Mouse (Mus musculus): ENCODE data around the gene Anapc11.
A peak's percentile ranks its signal among the peaks of the same experiment; 100 is the strongest.
"Not testable (repeated sequence)": the region's sequence is repeated elsewhere in the genome, so short reads cannot be mapped to it uniquely, and the experiment has no call there.

Anapc11 gene

GRCm38 (mm10) chr11:120575046-120575445 is 23.2 kb upstream of the Anapc11 start:
- DNase-seq (ENCODE audit: low spot score in 2 of 2), result no peak

GRCm38 (mm10) chr11:120575940-120576339 is 22.3 kb upstream of the Anapc11 start:
- no peak for DNase-seq (ENCODE audit: low spot score in 2 of 2)

DNA sequence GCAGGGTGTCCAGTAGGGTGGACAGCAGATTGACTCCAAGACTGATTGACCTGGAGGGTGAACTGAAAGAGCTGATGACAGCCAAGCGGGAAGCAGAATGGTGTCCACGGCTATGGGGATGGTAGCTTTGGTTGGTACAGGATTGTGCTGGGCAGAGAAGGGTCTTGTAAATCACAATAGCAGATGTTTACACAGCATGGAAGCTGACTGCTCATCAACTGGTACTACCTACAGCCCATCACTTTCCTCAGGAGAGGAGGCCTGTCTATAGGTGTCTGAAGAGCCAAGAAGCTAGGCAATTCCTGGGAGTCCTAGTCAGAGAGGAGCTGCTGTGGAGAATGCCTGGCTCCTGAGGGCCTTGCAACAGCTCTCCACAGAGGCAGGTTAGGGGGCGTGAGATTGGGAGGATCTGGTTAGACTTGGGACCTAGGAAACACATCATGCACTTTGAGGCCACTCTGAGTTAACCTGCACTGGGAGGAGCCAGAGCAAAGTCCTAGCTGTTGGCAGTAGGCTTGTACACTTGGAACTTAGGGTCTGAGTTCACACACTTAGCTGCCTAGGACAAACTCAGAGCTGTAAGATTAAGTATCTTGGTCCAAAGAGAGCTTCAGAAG is 21.7 kb upstream of the Anapc11 start:
- DNase-seq (ENCODE audit: low spot score in 2 of 2), result no peak

GRCm38 (mm10) chr11:120577211-120578023 is 20.8 kb upstream of the Anapc11 start:
- peak in 1 of 2 experiments; percentile 32 for DNase-seq (ENCODE audit: low spot score in 2 of 2)

DNA sequence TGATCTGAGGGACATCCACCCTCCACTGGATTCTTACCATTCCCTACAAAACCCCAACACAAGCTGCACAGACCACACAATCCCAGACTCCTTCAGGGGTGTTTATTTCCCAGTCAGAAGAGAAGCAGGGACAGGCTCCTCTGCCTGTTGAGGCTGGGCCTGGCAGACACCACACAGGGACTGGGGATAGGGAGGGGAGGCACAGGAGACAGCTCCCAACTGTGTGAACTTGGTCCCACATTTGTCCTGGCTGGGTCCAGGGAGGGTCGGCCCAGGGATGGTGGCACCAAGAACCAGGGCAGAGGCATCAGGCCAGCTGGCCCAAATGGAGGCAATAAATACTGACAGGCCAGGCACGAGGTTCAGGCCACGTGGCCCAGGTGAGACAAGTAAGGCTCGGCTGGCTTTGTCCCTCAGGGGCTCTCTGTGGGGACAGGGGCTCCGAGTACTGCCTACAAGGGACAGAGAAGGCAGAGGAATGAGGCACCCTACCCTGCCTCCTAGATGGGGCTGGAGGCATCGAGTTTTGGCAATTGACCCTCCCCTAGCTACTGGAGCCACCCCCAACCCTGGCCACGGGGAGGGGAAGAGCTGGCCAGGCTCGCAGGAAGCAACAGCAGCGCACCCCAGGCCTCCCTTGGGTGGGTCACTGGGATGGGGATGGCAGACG is 20.1 kb upstream of the Anapc11 start:
- no peak for DNase-seq (ENCODE audit: low spot score in 2 of 2)

DNA sequence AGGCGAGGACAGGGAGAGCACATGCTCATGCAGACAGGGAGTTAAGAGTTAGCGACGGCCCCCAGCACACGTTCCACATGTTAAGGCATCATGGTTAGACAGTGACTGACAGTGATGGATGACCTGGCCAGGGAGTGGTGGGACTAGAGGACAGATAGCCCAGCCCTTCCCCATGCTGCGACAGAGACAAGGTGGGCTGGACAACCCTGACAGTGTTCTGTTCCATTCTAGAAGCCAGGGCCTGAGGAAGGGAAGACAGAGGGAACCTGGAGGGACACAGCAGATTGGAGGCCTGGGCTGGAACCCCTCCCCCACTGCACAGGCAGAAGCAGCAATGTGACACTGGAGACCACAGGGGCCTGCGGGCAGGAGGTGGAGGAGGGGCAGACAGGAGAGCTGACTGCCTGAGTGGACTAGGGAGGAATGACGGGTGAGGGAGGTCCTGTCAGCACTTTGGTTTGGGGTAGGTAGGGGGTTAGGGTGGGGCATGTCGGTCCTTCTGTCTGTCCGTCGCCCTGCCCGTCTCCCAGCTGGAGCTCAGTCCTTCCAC is 19.5 kb upstream of the Anapc11 start:
- peak in 1 of 2 experiments; percentile 10 for DNase-seq (ENCODE audit: low spot score in 2 of 2)

DNA sequence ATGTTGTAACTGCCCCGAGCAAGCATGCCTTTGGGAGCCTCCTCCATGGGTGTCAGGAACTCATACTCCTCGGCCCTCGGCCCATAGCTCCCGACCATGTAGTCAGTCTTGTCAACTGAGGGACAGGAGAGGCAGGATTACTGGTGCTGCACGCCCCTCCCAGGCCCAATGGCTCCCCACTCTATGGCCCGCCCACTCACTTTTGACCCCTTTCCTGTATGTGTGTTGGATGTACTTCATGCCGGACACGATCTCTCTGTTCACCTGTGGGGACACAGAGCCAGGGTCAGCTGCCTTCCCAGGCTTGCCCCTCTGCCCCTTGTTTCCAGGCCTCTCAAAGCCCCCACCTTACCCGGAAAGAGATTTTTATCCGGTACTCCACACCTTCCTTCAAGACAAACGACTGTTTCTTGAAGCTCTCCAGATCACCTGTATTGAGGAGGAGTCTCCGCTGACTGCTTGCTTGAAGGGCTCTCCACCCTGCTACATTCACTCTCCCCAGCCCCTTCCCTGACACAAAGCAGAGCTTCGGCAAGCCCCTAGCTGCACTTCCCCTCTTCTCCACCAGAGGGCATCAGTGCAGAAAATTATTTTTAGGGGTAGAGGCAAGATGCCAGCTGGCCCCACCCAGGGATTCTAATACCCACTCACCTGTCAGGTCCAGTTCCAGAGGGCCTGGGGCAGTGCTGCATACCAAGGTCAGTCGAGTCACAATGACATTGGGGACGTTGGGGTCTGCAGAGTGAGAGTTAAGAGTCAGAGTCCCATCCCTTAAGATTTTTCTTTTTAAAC is 18.7 kb upstream of the Anapc11 start:
- DNase-seq (ENCODE audit: low spot score in 2 of 2), result peak; percentile 68 to 80

DNA sequence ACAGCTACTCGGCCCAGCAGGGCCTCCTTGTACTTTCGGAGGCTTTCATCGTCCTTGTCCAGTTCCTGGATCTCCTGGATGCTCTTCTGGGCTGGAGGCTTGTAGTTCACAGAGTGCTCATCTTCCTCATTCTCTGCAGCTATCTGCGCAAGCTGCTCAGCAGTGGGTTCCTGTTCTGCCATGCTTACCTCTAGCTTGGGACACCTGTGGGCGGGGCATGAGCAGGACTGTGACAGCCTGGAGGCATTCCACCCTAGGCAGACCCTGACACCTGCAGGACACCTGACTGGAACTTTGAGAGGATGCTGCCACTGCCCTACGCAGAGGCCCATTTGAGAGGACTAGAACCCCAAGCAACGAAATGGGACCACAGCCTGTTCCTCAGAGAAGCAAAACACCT is 18.0 kb upstream of the Anapc11 start:
- no peak for DNase-seq (ENCODE audit: low spot score in 2 of 2)

DNA sequence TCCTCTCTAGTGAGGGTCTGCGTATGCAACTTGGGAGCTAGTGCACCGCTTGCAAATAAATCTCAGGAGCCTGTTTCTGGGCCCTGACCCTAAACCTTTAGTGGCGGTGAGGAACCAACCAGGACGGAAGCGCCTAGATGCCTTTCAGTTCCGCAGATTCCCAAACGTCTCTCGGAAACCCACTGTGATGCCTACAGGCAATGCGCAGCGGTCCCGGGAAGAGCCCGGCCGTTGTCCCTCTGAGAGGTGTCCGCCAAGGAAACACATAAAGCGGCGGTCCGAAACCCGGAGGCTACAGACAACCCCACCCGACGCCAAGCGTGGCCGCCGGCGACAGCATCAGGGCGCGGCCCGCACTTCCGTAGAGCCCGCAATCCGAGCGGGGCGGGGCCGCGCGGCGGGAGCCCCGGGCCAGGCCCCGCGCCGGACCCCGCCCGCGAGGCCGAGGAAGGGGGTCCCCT is 17.3 kb upstream of the Anapc11 start:
- peak in 1 of 2 experiments; percentile 33 for DNase-seq (ENCODE audit: low spot score in 2 of 2)

- peak; percentile 75 to 93 for DNase-seq (ENCODE audit: low spot score in 2 of 2)
Measured at GRCm38 (mm10) chr11:120581490-120582267, 16.5 kb upstream of the Anapc11 start, which contains the start of gene Arhgdia. Gene Arhgdia, minus strand, starts transcription at chr11:120581624.

GRCm38 (mm10) chr11:120582268-120582981 is 15.8 kb upstream of the Anapc11 start:
- DNase-seq (ENCODE audit: low spot score in 2 of 2), result no peak

DNA sequence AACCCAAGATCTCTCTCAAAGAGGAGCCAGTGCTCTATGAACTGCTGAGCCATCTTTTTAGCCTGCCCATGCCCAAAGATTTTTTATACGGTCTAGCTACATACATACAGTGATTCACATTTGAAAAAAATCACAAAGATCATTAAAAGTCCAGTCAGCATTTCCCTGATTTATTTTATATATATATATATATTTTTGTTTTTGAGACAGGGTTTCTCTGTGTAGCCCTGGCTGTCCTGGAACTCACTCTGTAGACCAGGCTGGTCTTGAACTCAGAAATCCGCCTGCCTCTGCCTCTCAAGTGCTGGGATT is 15.3 kb upstream of the Anapc11 start:
- DNase-seq (ENCODE audit: low spot score in 2 of 2), result not testable (repeated sequence)

DNA sequence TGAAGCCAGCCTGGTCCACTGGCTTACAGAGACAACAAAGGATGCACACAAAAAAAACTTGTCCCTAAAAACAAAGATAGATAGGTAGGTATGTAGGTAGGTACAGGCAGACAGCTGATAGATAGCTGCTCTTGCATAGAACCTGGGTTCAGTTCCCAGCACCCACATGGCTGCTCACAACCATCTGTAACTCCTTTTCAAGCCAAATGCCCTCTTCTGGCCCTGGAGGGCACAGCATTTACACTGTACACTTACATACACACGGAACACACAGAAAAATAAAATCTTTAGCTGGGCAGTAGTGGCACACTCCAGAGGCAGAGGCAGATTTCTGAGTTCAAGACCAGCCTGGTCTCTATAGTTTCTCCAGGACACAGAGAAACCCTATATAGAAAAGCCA is 14.3 kb upstream of the Anapc11 start:
- no peak for DNase-seq (ENCODE audit: low spot score in 2 of 2)

DNA sequence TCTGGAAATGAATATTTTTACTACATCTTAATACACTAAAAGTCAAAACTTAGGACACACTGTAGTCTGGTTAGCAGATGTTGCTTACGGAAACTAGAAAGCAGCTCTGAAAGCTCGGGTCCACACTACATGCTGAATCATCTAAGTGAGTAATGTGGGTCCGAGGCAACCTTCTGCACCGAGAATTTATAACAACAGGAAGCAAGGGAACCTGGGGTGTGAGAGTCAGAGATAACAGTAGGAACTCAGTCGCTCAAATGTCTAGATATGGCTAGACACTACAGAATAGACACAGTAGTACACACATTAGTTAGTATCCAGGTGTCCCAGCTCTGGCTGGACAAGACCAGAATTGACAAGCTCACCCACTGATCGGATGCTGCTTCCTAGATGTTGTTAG is 9.7 kb upstream of the Anapc11 start:
- no peak for DNase-seq (ENCODE audit: low spot score in 2 of 2)

- DNase-seq (ENCODE audit: low spot score in 2 of 2), result peak in 1 of 2 experiments; percentile 27
Measured at GRCm38 (mm10) chr11:120597240-120598235, 683 bp upstream of the Anapc11 start.

DNA sequence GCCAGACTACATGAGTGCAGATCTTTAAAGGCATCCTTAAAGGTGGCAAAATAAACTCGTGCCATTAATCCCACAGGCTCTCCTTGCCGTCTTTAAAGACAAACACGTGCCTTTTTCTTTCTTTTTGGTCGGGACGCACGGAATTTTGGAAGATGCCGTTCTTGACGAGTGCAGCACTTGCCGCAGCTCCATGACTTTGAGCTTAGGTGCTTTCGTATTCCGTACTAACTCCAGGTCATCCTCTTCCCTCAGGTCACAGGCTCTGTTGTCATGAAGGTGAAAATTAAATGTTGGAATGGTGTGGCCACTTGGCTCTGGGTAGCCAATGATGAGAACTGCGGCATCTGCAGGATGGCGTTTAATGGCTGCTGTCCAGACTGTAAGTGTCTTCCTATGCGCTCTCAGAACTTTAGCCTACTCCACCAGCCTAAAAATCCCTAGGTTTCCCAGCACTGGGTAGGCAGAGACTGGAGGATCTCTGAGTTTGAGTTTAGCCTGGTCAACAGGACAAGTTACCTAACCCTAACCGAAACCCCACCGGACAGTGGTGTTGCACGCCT is 849 bp downstream of the Anapc11 start:
- no peak for DNase-seq (ENCODE audit: low spot score in 2 of 2)

DNA sequence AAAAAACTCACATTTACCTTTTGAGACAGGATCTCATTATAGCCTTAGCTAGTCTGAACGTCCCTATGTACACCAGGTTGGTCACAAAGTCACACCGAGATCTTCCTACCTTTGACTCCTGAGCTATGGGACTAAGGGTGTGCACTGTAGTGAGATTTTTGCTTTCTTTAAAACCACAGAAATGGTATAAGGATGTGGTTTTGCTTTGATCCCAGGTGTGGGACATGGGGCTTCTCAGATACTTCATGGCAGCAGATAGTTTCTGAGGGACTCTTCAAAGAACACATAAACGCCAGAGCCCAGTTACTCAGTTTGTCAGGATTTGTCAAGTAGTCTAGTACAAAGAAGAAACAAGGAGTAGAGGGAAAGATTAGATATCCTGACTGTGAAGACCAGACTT is 2.5 kb downstream of the Anapc11 start:
- no peak for DNase-seq (ENCODE audit: low spot score in 2 of 2)

- DNase-seq (ENCODE audit: low spot score in 2 of 2), result no peak
Measured at GRCm38 (mm10) chr11:120603545-120603944, 5.3 kb downstream of the Anapc11 start.

- no peak for DNase-seq (ENCODE audit: low spot score in 2 of 2)
Measured at GRCm38 (mm10) chr11:120605667-120606066, 7.4 kb downstream of the Anapc11 start.

All from cerebellum, postnatal 4 days (tissue).